Mouse (Mus musculus) heart, embryonic 13.5 days (tissue): ENCODE measurements at regions not wholly inside any gene's neighbourhood (a gene's known extent, or its start where the extent isn't known, plus 50 kb on each side); places are given as distances from the start of the nearest gene placed in this dataset.

Source experiments
- ATAC-seq: fragments of 200-750 bp; cut with Nextera tagmentation; 2 replicates; pipeline ENCODE4 v1.8.0; 2017; ENCODE audit warnings: moderate TSS enrichment; ENCODE audit not compliant: insufficient number of reproducible peaks, low FRiP score, low TSS enrichment; ENCODE audit errors: extremely low read depth
- H3K27ac ChIP-seq: fragments of 300-500 bp; sonication (generic); replicated peaks from 2 replicates; pipeline ENCODE4 v1.5.1; 2015; ENCODE audit warnings: moderate library complexity, mild to moderate bottlenecking, inconsistent platforms
- H3K27me3 ChIP-seq: fragments of 300-500 bp; sonication (generic); replicated peaks from 2 replicates; pipeline ENCODE4 v1.6.1; 2015; ENCODE audit warnings: mild to moderate bottlenecking, inconsistent platforms
- H3K36me3 ChIP-seq: fragments of 300-500 bp; sonication (generic); 2 replicates; pipeline ENCODE4 v1.6.1; 2015; ENCODE audit warnings: mild to moderate bottlenecking, inconsistent platforms
- H3K4me1 ChIP-seq: fragments of 300-500 bp; sonication (generic); 2 replicates; pipeline ENCODE4 v1.6.1; 2015; ENCODE audit warnings: inconsistent platforms
- H3K4me2 ChIP-seq: fragments of 300-500 bp; sonication (generic); 2 replicates; pipeline ENCODE4 v1.6.1; 2015; ENCODE audit warnings: inconsistent platforms, mild to moderate bottlenecking, moderate library complexity
- H3K4me3 ChIP-seq: fragments of 300-500 bp; sonication (generic); 2 replicates; pipeline ENCODE4 v1.5.1; 2015; ENCODE audit warnings: moderate library complexity, mild to moderate bottlenecking, inconsistent platforms
- H3K9ac ChIP-seq: fragments of 300-500 bp; sonication (generic); 2 replicates; pipeline ENCODE4 v1.6.1; 2015; ENCODE audit warnings: inconsistent platforms, mild to moderate bottlenecking, moderate library complexity
- H3K9me3 ChIP-seq: fragments of 300-500 bp; sonication (generic); 2 replicates; pipeline ENCODE4 v1.6.1; 2016; ENCODE audit warnings: inconsistent platforms
- WGBS: fragments of 180-500 bp; shearing (Covaris S2); methylation state at CpG from one replicate; pipeline ENCODE4 v1.1.7; 2015; ENCODE audit warnings: mixed read lengths; 5-methylcytosine and 5-hydroxymethylcytosine counted together

GRCm38 (mm10) chr8:11990024-11990423 lies 149.8 kb downstream of the Tex29 start:
- Histone ChIP-seq H3K9me3 (no peaks in the 10 kb centered on the region), H3K27me3 (peaks cover 30% of the 10 kb centered on the region), H3K4me2 (no peak overlapping the region), H3K36me3 (no peaks in the 10 kb centered on the region), H3K4me1 (no peaks in the 10 kb centered on the region), H3K9ac (no peak overlapping the region), H3K4me3 (no peak overlapping the region), H3K27ac (no peak overlapping the region)
- ATAC-seq = no peak
- WGBS = 74% methylated on average over 20 of the region's 20 CpGs

GRCm38 (mm10) chr8:11999736-12000458 lies 159.6 kb downstream of the Tex29 start:
- Histone ChIP-seq H3K27ac (no peak overlapping the region), H3K27me3 (peaks cover 76% of the 10 kb centered on the region), H3K4me2 (no peak overlapping the region), H3K4me1 (no peaks in the 10 kb centered on the region), H3K9ac (no peak overlapping the region), H3K9me3 (no peaks in the 10 kb centered on the region), H3K36me3 (no peaks in the 10 kb centered on the region), H3K4me3 (no peak overlapping the region)
- no peak for ATAC-seq
- 36% methylated on average over 23 of the region's 23 CpGs for WGBS

GRCm38 (mm10) chr8:12000459-12000789 lies 160.2 kb downstream of the Tex29 start:
- Histone ChIP-seq H3K9ac (no peak overlapping the region), H3K4me3 (no peak overlapping the region), H3K27ac (no peak overlapping the region), H3K4me1 (no peaks in the 10 kb centered on the region), H3K27me3 (peaks cover 71% of the 10 kb centered on the region), H3K9me3 (no peaks in the 10 kb centered on the region), H3K36me3 (no peaks in the 10 kb centered on the region), H3K4me2 (no peak overlapping the region)
- WGBS = 50% methylated on average over 2 of the region's 2 CpGs
- no peak for ATAC-seq

GRCm38 (mm10) chr8:12004241-12004640 lies 164.0 kb downstream of the Tex29 start:
- no peak for ATAC-seq
- H3K36me3 ChIP-seq = no peaks in the 10 kb centered on the region

GRCm38 (mm10) chr8:12012769-12013168 lies 172.5 kb downstream of the Tex29 start:
- no peak overlapping the region for H3K4me3 ChIP-seq
- no peak overlapping the region for H3K27ac ChIP-seq
- no peaks in the 10 kb centered on the region for H3K9me3 ChIP-seq
- no peak overlapping the region for H3K9ac ChIP-seq
- peaks cover 15% of the 10 kb centered on the region for H3K4me1 ChIP-seq
- H3K36me3 ChIP-seq = no peaks in the 10 kb centered on the region
- no peaks in the 10 kb centered on the region; the same call in 1 of the 2 replicates for H3K27me3 ChIP-seq
- no peak for ATAC-seq
- H3K4me2 ChIP-seq = no peak overlapping the region
- WGBS = 76% methylated on average over 3 of the region's 3 CpGs

More at GRCm38 (mm10) chr8:12004241-12004640, 164.0 kb downstream of the Tex29 start:
- H3K27ac ChIP-seq = no peak overlapping the region
- no peaks in the 10 kb centered on the region for H3K4me1 ChIP-seq
- peaks cover 39% of the 10 kb centered on the region for H3K27me3 ChIP-seq
- no peak overlapping the region for H3K4me2 ChIP-seq
- H3K4me3 ChIP-seq = no peak overlapping the region
- WGBS = 83% methylated on average over 7 of the region's 7 CpGs
- no peak overlapping the region for H3K9ac ChIP-seq
- H3K9me3 ChIP-seq = no peaks in the 10 kb centered on the region

- no peak for ATAC-seq
- Histone ChIP-seq H3K9me3 (no peaks in the 10 kb centered on the region), H3K27me3 (no peaks in the 10 kb centered on the region; the same call in 1 of the 2 replicates), H3K9ac (no peak overlapping the region), H3K4me3 (no peak overlapping the region), H3K27ac (no peak overlapping the region), H3K4me2 (no peak overlapping the region), H3K4me1 (no peaks in the 10 kb centered on the region), H3K36me3 (no peaks in the 10 kb centered on the region)
- WGBS = 60% methylated on average over 7 of the region's 7 CpGs
Observed at GRCm38 (mm10) chr8:12017750-12018149, 177.5 kb downstream of the Tex29 start.

- H3K27me3 ChIP-seq = no peaks in the 10 kb centered on the region; the same call in 1 of the 2 replicates
- H3K4me2 ChIP-seq = no peak overlapping the region
- no peak overlapping the region for H3K4me3 ChIP-seq
- ATAC-seq = no peak
- no peaks in the 10 kb centered on the region for H3K4me1 ChIP-seq
- no peak overlapping the region for H3K27ac ChIP-seq
- no peak overlapping the region for H3K9ac ChIP-seq
- H3K36me3 ChIP-seq = no peaks in the 10 kb centered on the region
- H3K9me3 ChIP-seq = no peaks in the 10 kb centered on the region
- WGBS = 87% methylated on average over 9 of the region's 9 CpGs
Observed at GRCm38 (mm10) chr8:12019272-12019671, 179.0 kb downstream of the Tex29 start.

- 0 out of 2 replicates have a peak, but pooled peaks cover under 1% of the 10 kb centered on the region for H3K27me3 ChIP-seq
- no peak for ATAC-seq
- H3K4me3 ChIP-seq = no peak overlapping the region
- H3K9ac ChIP-seq = no peak overlapping the region
- H3K27ac ChIP-seq = no peak overlapping the region
- H3K4me1 ChIP-seq = no peaks in the 10 kb centered on the region
- no peak overlapping the region for H3K4me2 ChIP-seq
- no peaks in the 10 kb centered on the region for H3K36me3 ChIP-seq
- WGBS = 56% methylated on average over 4 of the region's 4 CpGs
- peaks cover 5% of the 10 kb centered on the region; the same call in 1 of the 2 replicates for H3K9me3 ChIP-seq
Observed at GRCm38 (mm10) chr8:12023669-12024390, 183.6 kb downstream of the Tex29 start.

- peaks cover 22% of the 10 kb centered on the region for H3K4me1 ChIP-seq
- H3K4me3 ChIP-seq = no peak overlapping the region
- no peak overlapping the region for H3K27ac ChIP-seq
- ATAC-seq = no peak
- peaks cover 8% of the 10 kb centered on the region; the same call in 1 of the 2 replicates for H3K27me3 ChIP-seq
- H3K9me3 ChIP-seq = no peaks in the 10 kb centered on the region
- H3K4me2 ChIP-seq = no peak overlapping the region
- WGBS = 68% methylated on average over 22 of the region's 22 CpGs
- H3K9ac ChIP-seq = no peak overlapping the region
- no peaks in the 10 kb centered on the region for H3K36me3 ChIP-seq
Observed at GRCm38 (mm10) chr8:12030363-12031116, 190.3 kb downstream of the Tex29 start.

GRCm38 (mm10) chr8:12031796-12032195 lies 191.5 kb downstream of the Tex29 start:
- no peaks in the 10 kb centered on the region for H3K9me3 ChIP-seq
- H3K4me2 ChIP-seq = no peak overlapping the region
- no peak for ATAC-seq
- no peak overlapping the region for H3K27ac ChIP-seq
- H3K4me1 ChIP-seq = peaks cover 22% of the 10 kb centered on the region
- no peak overlapping the region for H3K9ac ChIP-seq
- 21% methylated on average over 3 of the region's 3 CpGs for WGBS
- no peaks in the 10 kb centered on the region for H3K36me3 ChIP-seq
- H3K27me3 ChIP-seq = peaks cover 8% of the 10 kb centered on the region; the same call in 1 of the 2 replicates
- no peak overlapping the region for H3K4me3 ChIP-seq

- H3K4me3 ChIP-seq = no peak overlapping the region
- no peak overlapping the region for H3K9ac ChIP-seq
- ATAC-seq = no peak
- H3K27me3 ChIP-seq = peaks cover 8% of the 10 kb centered on the region; the same call in 1 of the 2 replicates
- no peak overlapping the region for H3K27ac ChIP-seq
- no peaks in the 10 kb centered on the region for H3K36me3 ChIP-seq
- WGBS = 59% methylated on average over 3 of the region's 3 CpGs
- peaks cover 22% of the 10 kb centered on the region for H3K4me1 ChIP-seq
- no peak overlapping the region for H3K4me2 ChIP-seq
- no peaks in the 10 kb centered on the region for H3K9me3 ChIP-seq
Observed at GRCm38 (mm10) chr8:12032386-12032785, 192.1 kb downstream of the Tex29 start.
